ENCODE assay signal across 8 mouse cellular contexts in the genomic region with DNA sequence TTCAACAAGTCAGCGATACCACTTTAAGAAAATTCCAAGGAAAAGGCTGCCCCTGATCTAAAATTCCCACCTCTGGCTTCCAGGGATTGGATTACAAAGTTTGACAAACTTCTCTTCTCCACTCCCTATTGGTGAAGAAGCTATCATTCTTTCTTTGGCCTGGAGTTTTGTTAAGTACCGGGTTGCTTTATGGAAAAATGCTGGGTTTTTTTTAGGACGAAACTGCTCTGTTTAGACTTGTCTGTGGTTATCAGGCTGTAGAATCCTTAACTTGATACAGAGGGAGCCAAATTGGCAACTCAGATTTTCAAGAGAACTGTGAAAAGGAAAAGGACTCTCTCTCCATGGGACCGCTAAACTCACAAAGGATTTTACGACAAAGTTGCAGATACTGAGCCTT. TPM values are rescaled to one million over a fixed set of nuclear protein-coding genes. Genes with fewer than 3 reads are reported as not detected.
A peak's percentile ranks its signal among the peaks of the same experiment; 100 is the strongest.
DNase-seq lines count a peak whose midpoint lies in the region; ATAC-seq and TF ChIP-seq lines count a peak whose summit lies in the region.

A gene (plus strand): TSS at position 134 of the 400 bp plus-strand sequence.

- H3K27me3 ChIP-seq in intestine, postnatal 0 days (replicated peaks; ENCODE audit: control insufficient read depth, insufficient read depth, low read length), result no peaks in the 10 kb centered on the region
- H3K27me3 ChIP-seq in midbrain, embryonic 13.5 days, result no peaks in the 10 kb centered on the region

- H3K36me3 ChIP-seq in intestine, postnatal 0 days (ENCODE audit: control insufficient read depth, insufficient read depth), result no peaks in the 10 kb centered on the region
- H3K36me3 ChIP-seq in midbrain, embryonic 13.5 days, result no peaks in the 10 kb centered on the region

- peak within 1 kb of the TSS; percentile 28; the same call in 1 of the 2 replicates for H3K27ac ChIP-seq in intestine, postnatal 0 days (ENCODE audit: low read depth, low read length)
- peak within 1 kb of the TSS; percentile 90; the same call in 1 of the 2 replicates for H3K27ac ChIP-seq in midbrain, embryonic 13.5 days

- no peak for TF ChIP-seq CTCF in intestine, postnatal 0 days (IDR thresholded peaks at IDR 0.05; ENCODE audit: low read depth)

- 0 out of 2 replicates have a peak, but pooled peaks have one; percentile 22 for ATAC-seq in frontal cortex, adult (ENCODE audit: low TSS enrichment)
- no peak for ATAC-seq in intestine, postnatal 0 days
- no peak for ATAC-seq in midbrain, embryonic 13.5 days
- no peak for ATAC-seq in megakaryocyte-erythroid progenitor cell, adult 5-6 weeks (replicated peaks; ENCODE audit: low FRiP score, low TSS enrichment, poor library complexity, severe bottlenecking)

- 3% methylated on average over 5 of the region's 5 CpGs for WGBS in intestine, postnatal 0 days
- WGBS in midbrain, embryonic 13.5 days, result 0% methylated on average over 5 of the region's 5 CpGs

- peak within 1 kb of the TSS; percentile 57 for H3K4me3 ChIP-seq in intestine, postnatal 0 days (ENCODE audit: low read depth, low read length)
- H3K4me3 ChIP-seq in midbrain, embryonic 13.5 days (replicated peaks), result peak within 1 kb of the TSS; percentile 72

- peak within 1 kb of the TSS; percentile 84 for H3K9ac ChIP-seq in intestine, postnatal 0 days (ENCODE audit: low read depth, low read length)
- H3K9ac ChIP-seq in midbrain, embryonic 13.5 days (replicated peaks), result peak within 1 kb of the TSS; percentile 85

- H3K9me3 ChIP-seq in intestine, postnatal 0 days (ENCODE audit: control insufficient read depth), result no peaks in the 10 kb centered on the region
- no peaks in the 10 kb centered on the region for H3K9me3 ChIP-seq in midbrain, embryonic 13.5 days

- H3K4me2 ChIP-seq in intestine, postnatal 0 days (replicated peaks; ENCODE audit: low read depth), result peak within 1 kb of the TSS; percentile 82
- peak within 1 kb of the TSS; percentile 75 for H3K4me2 ChIP-seq in midbrain, embryonic 13.5 days (replicated peaks)

- H3K4me1 ChIP-seq in intestine, postnatal 0 days (replicated peaks; ENCODE audit: control insufficient read depth, insufficient read depth, low read length), result 0 out of 2 replicates have a peak, but pooled peaks cover 2% of the 10 kb centered on the region
- H3K4me1 ChIP-seq in midbrain, embryonic 13.5 days (replicated peaks), result peaks cover 46% of the 10 kb centered on the region

- DNase-seq in frontal cortex, postnatal 36 days (ENCODE audit: low spot score in 2 of 2), result no peak
- peak; percentile 74 for DNase-seq in embryo, embryonic 10 days (ENCODE audit: low spot score)
- no peak for DNase-seq in gonadal fat pad, adult 2 months (ENCODE audit: low read depth)
- DNase-seq in right cerebral cortex, postnatal 14 days, result no peak

RNA-seq across cellular contexts. Expression of the gene that starts here (rescaled TPM):
- polyA plus RNA-seq in gonadal fat pad, adult 2 months (2012; rRNA removed), result 11.2 and 14.3 TPM in 2 replicates
- polyA plus RNA-seq in intestine, postnatal 0 days (2015; fragmentation: Nextera tagmentation; extraction: Ambion mirVana), result 8.6 and 9.4 TPM in 2 replicates
- polyA plus RNA-seq in midbrain, embryonic 13.5 days (2015; fragmentation: Nextera tagmentation; extraction: Ambion mirVana), result 13.3 and 16.6 TPM in 2 replicates
- 1.4 and 12.5 TPM in 2 replicates for total RNA-seq in megakaryocyte-erythroid progenitor cell, adult 5-6 weeks (2014; fragmentation: Nextera tagmentation)
- total RNA-seq in megakaryocyte-erythroid progenitor cell, adult 5-6 weeks (2017), result 0.95 and 3.6 TPM in 2 replicates
